Mouse (Mus musculus) myocyte (in vitro differentiated cells): ENCODE data around the gene Rnf216. TPM values are rescaled to one million over a fixed set of nuclear protein-coding genes. Genes with fewer than 3 reads are reported as not detected.

Experiments used
- H3K27me3 ChIP-seq: one replicate; pipeline ENCODE4 v1.6.1; 2011; ENCODE audit not compliant: control insufficient read depth, insufficient read depth, insufficient read length
- H3K36me3 ChIP-seq: one replicate; pipeline ENCODE4 v1.6.1; 2011; ENCODE audit not compliant: control insufficient read depth, insufficient read depth
- H3K4me2 ChIP-seq: one replicate; pipeline ENCODE4 v1.6.1; 2011; ENCODE audit warnings: low read depth, control low read depth
- H3K4me3 ChIP-seq: one replicate; pipeline ENCODE4 v1.5.1; 2011; ENCODE audit warnings: mild to moderate bottlenecking, control low read depth, moderate library complexity
- H3K79me2 ChIP-seq: one replicate; pipeline ENCODE4 v1.6.1; 2011; ENCODE audit not compliant: control insufficient read depth, insufficient read depth
- H3ac ChIP-seq: one replicate; pipeline ENCODE4 v1.6.1; 2011; ENCODE audit not compliant: control insufficient read depth, insufficient read length
- CEBPB ChIP-seq: IDR thresholded peaks from 2 replicates; pipeline ENCODE4 v1.6.1; 2011; ENCODE audit warnings: mild to moderate bottlenecking, moderate library complexity; ENCODE audit not compliant: poor library complexity, insufficient read depth, severe bottlenecking
- E2F4 ChIP-seq: IDR thresholded peaks from one replicate; pipeline ENCODE4 v1.6.1; 2011; ENCODE audit warnings: mild to moderate bottlenecking, control low read depth, moderate library complexity; ENCODE audit not compliant: insufficient read depth
- MAX ChIP-seq: IDR thresholded peaks from one replicate; pipeline ENCODE4 v1.6.1; 2011; ENCODE audit warnings: low read depth, mild to moderate bottlenecking, control low read depth
- MYOD1 ChIP-seq, 3 experiments: IDR thresholded peaks; one replicate each; pipeline ENCODE4 v1.6.1; 2011; ENCODE audit warnings: control low read depth in 2 of 3, low read depth in 2 of 3, mild to moderate bottlenecking in 2 of 3, moderate library complexity in 1 of 3; ENCODE audit not compliant: insufficient read length in 2 of 3, control insufficient read depth in 1 of 3
- MYOG ChIP-seq, 3 experiments: IDR thresholded peaks; one replicate each; pipeline ENCODE4 v1.6.1; 2011; ENCODE audit warnings: control low read depth in 2 of 3, low read depth in 2 of 3, mild to moderate bottlenecking in 2 of 3; ENCODE audit not compliant: insufficient read length in 2 of 3, control insufficient read depth in 1 of 3, insufficient read depth in 1 of 3
- POLR2A ChIP-seq: IDR thresholded peaks from one replicate; pipeline ENCODE4 v1.6.1; 2011; ENCODE audit warnings: low read depth, mild to moderate bottlenecking, control low read depth, moderate library complexity; ENCODE audit not compliant: insufficient read length
- POLR2AphosphoS2 ChIP-seq: IDR thresholded peaks from one replicate; pipeline ENCODE4 v1.6.1; 2011; ENCODE audit warnings: low read depth, control low read depth; ENCODE audit not compliant: insufficient read length
- REST ChIP-seq: IDR thresholded peaks from one replicate; pipeline ENCODE4 v1.6.1; 2011; ENCODE audit warnings: mild to moderate bottlenecking, control low read depth, moderate library complexity; ENCODE audit not compliant: insufficient read depth, insufficient read length
- SRF ChIP-seq: IDR thresholded peaks from one replicate; pipeline ENCODE4 v1.6.1; 2011; ENCODE audit warnings: low read depth; ENCODE audit not compliant: control insufficient read depth, insufficient read length
- TCF12 ChIP-seq: IDR thresholded peaks from one replicate; pipeline ENCODE4 v1.6.1; 2011; ENCODE audit warnings: mild to moderate bottlenecking, control low read depth; ENCODE audit not compliant: poor library complexity, insufficient read depth, severe bottlenecking
- TCF3 ChIP-seq: IDR thresholded peaks from one replicate; pipeline ENCODE4 v1.6.1; 2011; ENCODE audit warnings: low read depth, control low read depth; ENCODE audit not compliant: insufficient read length
- USF1 ChIP-seq: IDR thresholded peaks from one replicate; pipeline ENCODE4 v1.6.1; 2011; ENCODE audit warnings: low read depth, mild to moderate bottlenecking, control low read depth, moderate library complexity
- polyA plus RNA-seq: library from polyadenylated mRNA; unstranded; fragments of >200 nt; fragmentation: generic; extraction: Trizol; gene quantifications from one replicate; pipeline ENCODE4 v1.2.1, GENCODE M21; 2012; ENCODE audit warnings: missing spikeins

The Rnf216 gene
- polyA plus RNA-seq, 1 experiment: 15.9 TPM

DNA sequence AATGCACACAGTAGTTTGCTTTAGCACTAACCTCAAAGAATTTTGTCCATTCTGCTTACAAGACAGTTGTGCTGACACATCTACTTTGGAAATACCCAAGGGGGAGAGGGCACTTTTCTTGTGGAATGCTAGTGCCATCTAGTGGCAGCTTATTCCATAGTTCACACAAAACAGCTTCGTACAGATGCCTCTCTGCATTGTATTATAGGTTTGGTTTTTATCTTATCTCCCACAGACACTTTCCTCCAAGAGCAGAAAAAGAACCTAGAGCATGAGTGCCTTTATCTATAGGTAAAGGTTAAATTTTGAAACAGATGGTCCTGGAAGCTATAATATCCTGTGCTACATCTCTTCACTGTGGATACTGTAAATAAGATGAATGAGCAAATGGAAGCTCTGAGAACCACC is 46.2 kb downstream of the Rnf216 start:
- H3K36me3 ChIP-seq: peaks cover 32% of the 10 kb centered on the region
- no peak overlapping the region for H3K4me3 ChIP-seq
- TF ChIP-seq MYOG (IDR thresholded peaks at IDR 0.05; ENCODE audit: control insufficient read depth in 1 of 3, insufficient read depth in 1 of 3, insufficient read length in 2 of 3, low read depth in 2 of 3) (no peak), SRF (no peak), POLR2AphosphoS2 (no peak), TCF3 (no peak)
- no peak overlapping the region for H3K4me2 ChIP-seq
- no peaks in the 10 kb centered on the region for H3K79me2 ChIP-seq
- H3ac ChIP-seq: no peak overlapping the region
- H3K27me3 ChIP-seq: no peaks in the 10 kb centered on the region

DNA sequence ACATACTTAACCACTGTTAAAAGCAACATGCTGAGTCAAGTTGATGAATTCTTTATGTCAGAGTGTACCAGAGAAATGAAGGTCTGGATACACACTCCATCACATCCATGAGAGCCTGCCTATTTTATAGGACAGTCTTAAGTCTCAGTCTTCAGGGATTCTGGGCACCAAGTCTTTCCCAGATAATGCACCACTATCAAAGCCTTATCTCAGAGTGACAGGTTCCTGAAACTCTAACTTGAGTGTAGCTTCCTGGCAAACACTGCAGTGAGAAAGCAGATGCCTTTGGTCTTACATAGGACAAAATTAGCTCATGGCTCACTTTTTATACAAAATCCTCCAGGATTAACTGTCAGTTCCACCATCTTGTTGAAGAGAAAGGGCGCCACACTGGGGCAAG is 46.7 kb downstream of the Rnf216 start:
- Histone ChIP-seq H3ac (no peak overlapping the region), H3K4me3 (no peak overlapping the region), H3K79me2 (no peaks in the 10 kb centered on the region), H3K36me3 (peaks cover 32% of the 10 kb centered on the region), H3K4me2 (no peak overlapping the region), H3K27me3 (no peaks in the 10 kb centered on the region)
- no peak for TF ChIP-seq MAX

- H3ac ChIP-seq: no peak overlapping the region
- no peaks in the 10 kb centered on the region for H3K79me2 ChIP-seq
- TF ChIP-seq POLR2AphosphoS2: no peak
- H3K27me3 ChIP-seq: no peaks in the 10 kb centered on the region
- H3K4me3 ChIP-seq: no peak overlapping the region
- H3K4me2 ChIP-seq: no peak overlapping the region
- peaks cover 27% of the 10 kb centered on the region for H3K36me3 ChIP-seq
Observed at GRCm38 (mm10) chr5:143065230-143065629, 47.6 kb downstream of the Rnf216 start.

DNA sequence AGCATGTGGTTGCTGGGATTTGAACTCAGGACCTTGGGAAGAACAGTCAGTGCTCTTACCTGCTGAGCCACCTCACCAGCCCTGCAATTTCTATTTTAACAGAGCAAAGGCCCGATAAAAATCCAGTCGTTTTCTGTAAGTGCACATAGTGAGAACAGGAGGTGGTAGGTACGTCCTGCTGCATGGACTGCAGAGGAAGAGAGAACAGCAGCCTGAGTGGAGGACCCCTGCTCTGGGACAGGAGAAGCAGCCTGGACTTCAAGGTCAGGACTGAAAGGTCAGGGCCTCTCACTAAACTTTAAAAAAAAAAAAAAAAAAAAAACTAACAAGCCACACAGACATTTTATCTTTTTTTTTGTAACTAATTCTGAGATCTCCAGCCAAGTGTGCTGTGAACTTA is 50.5 kb downstream of the Rnf216 start:
- Histone ChIP-seq H3K4me2 (no peak overlapping the region), H3K36me3 (peaks cover 14% of the 10 kb centered on the region), H3K79me2 (no peaks in the 10 kb centered on the region), H3K27me3 (no peaks in the 10 kb centered on the region), H3ac (no peak overlapping the region), H3K4me3 (no peak overlapping the region)
- TF ChIP-seq MYOD1 (IDR thresholded peaks at IDR 0.05; ENCODE audit: control insufficient read depth in 1 of 3, insufficient read length in 2 of 3, low read depth in 2 of 3) (no peak), E2F4 (no peak)

- H3K4me3 ChIP-seq: no peak overlapping the region
- no peak overlapping the region for H3ac ChIP-seq
- TF ChIP-seq MYOD1 (IDR thresholded peaks at IDR 0.05; ENCODE audit: control insufficient read depth in 1 of 3, insufficient read length in 2 of 3, low read depth in 2 of 3) (no peak), POLR2A (no peak), REST (no peak), MYOG (IDR thresholded peaks at IDR 0.05; ENCODE audit: control insufficient read depth in 1 of 3, insufficient read depth in 1 of 3, insufficient read length in 2 of 3, low read depth in 2 of 3) (no peak), MAX (no peak), TCF3 (no peak), CEBPB (no peak), E2F4 (no peak), POLR2AphosphoS2 (no peak), TCF12 (no peak), SRF (no peak), USF1 (no peak)
- H3K79me2 ChIP-seq: no peaks in the 10 kb centered on the region
- H3K27me3 ChIP-seq: no peaks in the 10 kb centered on the region
- no peak overlapping the region for H3K4me2 ChIP-seq
- H3K36me3 ChIP-seq: peaks cover 14% of the 10 kb centered on the region
Observed at GRCm38 (mm10) chr5:143061511-143061910, 51.3 kb downstream of the Rnf216 start.

GRCm38 (mm10) chr5:143060774-143061385 is 51.9 kb downstream of the Rnf216 start:
- Histone ChIP-seq H3K4me3 (no peak overlapping the region), H3K27me3 (no peaks in the 10 kb centered on the region), H3K36me3 (peaks cover 14% of the 10 kb centered on the region)

More at GRCm38 (mm10) chr5:143060774-143061385, 51.9 kb downstream of the Rnf216 start:
- Histone ChIP-seq H3K79me2 (no peaks in the 10 kb centered on the region), H3K4me2 (no peak overlapping the region), H3ac (no peak overlapping the region)
- no peak for TF ChIP-seq E2F4
- TF ChIP-seq REST: no peak
- no peak for TF ChIP-seq POLR2A
- TF ChIP-seq SRF: no peak
- TF ChIP-seq TCF3: no peak
- no peak for TF ChIP-seq MAX
